Mouse (Mus musculus) yolk sac, embryonic 10.5 days (tissue): ENCODE data around the gene A030005L19Rik.
"Not testable (repeated sequence)": the region's sequence is repeated elsewhere in the genome, so short reads cannot be mapped to it uniquely, and the experiment has no call there.

Experiments used
- DNase-seq: peaks from one replicate; pipeline ENCODE4 v3.0.0-alpha.2; 2017; ENCODE audit warnings: low spot score

Gene A030005L19Rik

GRCm38 (mm10) chr1:82913025-82913424 is at the start of gene A030005L19Rik:
A030005L19Rik (plus strand) TSS chr1:82913325.
- no peak for DNase-seq

DNA sequence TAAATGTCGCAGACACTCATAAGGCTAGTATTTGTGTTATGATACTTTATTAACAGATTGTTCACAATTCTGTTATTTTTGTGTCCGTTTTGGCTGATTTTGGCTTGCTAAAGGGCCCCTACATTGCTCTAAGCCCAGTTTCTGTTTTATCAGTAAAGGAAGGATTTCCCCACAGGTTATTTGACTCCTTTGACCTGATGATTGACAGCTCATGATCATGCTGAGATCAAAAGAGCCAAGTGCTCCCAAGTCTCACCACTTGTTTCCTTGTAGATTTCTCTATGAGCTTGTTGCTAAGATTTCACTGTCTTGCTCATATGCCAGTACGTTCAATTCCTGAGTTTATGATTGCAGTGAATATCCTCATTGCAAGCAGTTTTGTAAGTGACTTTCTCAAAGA is 42.9 kb upstream of the A030005L19Rik start:
- no peak for DNase-seq

- no peak for DNase-seq
Measured at GRCm38 (mm10) chr1:82879172-82879571, 34.0 kb upstream of the A030005L19Rik start.

DNA sequence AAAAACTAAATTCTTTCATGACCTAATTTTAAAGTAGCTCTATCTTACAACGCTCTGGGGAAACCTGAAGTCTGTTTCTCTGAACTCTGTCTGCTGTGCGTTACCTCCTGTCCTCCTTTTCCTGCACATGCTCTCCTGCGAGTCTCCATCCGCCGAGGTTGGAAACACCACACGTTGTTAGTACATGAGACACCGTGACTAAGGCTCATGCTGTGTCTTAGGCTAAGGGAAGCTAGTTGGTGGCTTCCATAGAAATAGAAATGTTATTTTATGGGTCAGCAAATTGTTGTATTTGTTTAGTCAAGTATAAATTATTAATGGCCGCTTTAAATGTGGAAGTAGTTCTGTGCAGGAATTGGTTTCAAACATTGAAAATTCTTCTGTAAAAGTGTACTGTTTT is 32.9 kb upstream of the A030005L19Rik start:
- no peak for DNase-seq

DNA sequence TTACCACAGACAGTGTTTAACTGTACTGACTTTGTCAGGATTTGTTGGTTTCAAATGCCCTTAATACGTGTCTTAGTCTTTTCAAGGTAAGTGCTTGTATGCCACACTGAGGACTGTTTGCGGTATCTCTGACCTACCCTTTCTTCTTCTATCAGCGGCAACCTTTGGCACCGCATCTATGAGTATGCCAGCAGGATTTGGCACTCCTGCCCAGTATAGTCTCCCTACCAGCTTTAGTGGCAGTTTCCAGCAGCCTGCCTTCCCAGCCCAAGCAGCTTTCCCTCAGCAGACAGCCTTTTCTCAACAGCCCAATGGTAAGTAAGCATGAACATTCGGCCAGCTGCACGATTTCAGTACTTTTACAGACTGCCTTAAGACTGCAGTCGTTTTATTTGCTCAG is 19.9 kb upstream of the A030005L19Rik start:
- DNase-seq, result no peak

DNA sequence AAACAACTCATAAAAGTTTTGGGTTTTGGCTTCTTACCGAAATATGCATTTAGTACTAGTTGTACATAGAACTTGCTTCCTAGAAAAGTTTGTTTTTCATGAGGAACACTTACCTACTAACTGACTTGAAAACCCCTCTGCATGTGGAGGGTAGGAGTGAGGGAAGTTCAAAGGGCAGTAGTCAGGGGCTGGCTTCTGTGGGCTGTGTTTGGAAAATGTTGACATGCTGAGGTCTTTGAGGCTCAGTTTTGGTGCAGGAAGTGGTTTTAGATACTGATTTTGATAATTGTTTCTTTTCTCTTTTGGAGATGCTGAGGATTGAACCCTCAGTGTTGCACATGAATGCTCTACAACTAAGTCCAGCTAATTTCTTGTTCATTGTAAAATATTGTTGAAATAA is 12.6 kb upstream of the A030005L19Rik start:
- DNase-seq, result peak; percentile 19

- DNase-seq, result no peak
Measured at GRCm38 (mm10) chr1:82901201-82901600, 11.9 kb upstream of the A030005L19Rik start.

- no peak for DNase-seq
Measured at GRCm38 (mm10) chr1:82905886-82906285, 7.2 kb upstream of the A030005L19Rik start.

DNA sequence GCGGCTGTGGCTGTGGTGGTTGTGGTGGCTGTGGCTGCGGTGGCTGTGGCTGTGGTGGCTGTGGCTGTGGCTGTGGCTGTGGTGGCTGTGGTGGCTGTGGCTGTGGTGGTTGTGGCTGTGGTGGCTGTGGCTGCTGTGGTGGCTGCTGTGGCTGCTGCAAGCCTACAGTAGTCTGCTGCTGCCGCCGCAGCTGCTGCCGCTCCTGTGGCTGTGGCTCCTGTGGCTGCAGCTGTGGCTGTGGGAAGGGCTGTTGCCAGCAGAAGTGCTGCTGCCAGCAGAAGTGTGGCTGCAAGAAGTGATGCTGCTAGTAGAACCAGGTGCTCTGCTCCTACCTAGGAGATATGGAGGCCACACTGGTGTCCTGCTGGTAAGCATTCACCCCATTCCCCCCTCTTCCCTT is 309 bp downstream of the A030005L19Rik start:
- DNase-seq, result not testable (repeated sequence)

DNA sequence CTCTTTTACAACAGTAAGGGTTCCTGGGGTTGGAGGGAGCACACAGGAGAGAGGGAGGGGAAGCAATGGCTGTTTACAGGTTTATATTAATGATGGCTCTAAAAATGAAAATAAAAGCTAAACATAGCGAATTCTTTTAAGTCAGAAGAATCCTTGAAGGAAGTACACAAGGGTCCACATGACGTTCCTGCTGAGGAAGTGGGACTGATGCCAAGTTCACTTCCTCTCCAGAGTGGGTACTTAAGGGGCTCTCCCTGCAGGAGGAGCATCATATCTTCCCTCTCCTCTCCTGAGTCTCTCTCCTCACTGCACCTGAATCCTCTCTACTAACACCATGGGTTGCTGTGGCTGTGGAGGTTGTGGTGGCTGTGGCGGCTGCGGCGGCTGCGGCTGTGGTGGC is 11.5 kb downstream of the A030005L19Rik start, which contains the start of gene A030014E15Rik:
Gene A030014E15Rik, plus strand, starts transcription at position 268 of the 400 bp plus-strand sequence.
- no peak for DNase-seq

GRCm38 (mm10) chr1:82930558-82930957 is 17.4 kb downstream of the A030005L19Rik start:
- not testable (repeated sequence) for DNase-seq

GRCm38 (mm10) chr1:82931326-82931725 is 18.2 kb downstream of the A030005L19Rik start, which contains the start of gene Gm6217:
Gm6217 (minus strand) TSS chr1:82931399.
- DNase-seq, result not testable (repeated sequence)

DNA sequence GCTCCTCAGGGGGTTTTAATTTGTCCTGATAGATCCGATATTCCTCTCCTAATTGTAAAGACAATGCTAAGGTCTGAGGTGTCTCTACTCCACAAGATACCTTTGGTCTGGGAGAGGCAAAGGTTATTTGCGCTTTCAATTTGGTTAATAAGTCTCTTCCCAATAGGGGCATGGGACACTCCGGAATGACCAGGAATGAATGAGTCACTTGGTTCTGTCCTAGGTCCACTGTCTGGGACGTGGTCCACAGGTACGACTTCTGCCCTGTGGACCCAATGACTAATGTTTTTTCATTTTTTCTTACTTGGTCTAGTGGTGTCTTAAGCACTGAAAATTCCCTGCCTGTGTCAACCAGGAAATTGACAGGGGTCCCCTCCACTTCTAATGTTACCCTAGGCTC is 25.5 kb downstream of the A030005L19Rik start:
- no peak for DNase-seq

- DNase-seq, result not testable (repeated sequence)
Measured at GRCm38 (mm10) chr1:82942505-82942904, 29.4 kb downstream of the A030005L19Rik start.

- DNase-seq, result not testable (repeated sequence)
Measured at GRCm38 (mm10) chr1:82943295-82943694, 30.2 kb downstream of the A030005L19Rik start, which contains the start of gene A030003K21Rik. A030003K21Rik (minus strand) TSS chr1:82943388.

DNA sequence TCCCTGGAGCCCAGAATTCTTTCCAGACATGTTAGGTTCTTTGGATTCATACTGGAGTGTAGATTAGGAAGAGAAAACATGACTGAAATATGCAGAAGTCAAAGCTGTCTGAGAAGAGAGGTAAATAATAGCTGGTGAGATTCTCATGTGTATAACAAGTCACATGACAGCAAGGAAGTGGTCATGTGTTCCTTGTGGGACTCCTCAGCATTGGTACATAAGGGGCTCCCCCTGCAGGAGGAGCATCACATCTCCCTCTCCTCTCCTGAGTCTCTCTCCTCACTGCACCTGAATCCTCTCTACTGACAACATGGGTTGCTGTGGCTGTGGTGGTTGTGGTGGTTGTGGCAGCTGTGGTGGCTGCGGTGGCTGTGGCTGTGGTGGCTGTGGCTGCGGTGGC is 32.9 kb downstream of the A030005L19Rik start:
- DNase-seq, result not testable (repeated sequence)

GRCm38 (mm10) chr1:82948601-82949000 is 35.5 kb downstream of the A030005L19Rik start:
- DNase-seq, result no peak

DNA sequence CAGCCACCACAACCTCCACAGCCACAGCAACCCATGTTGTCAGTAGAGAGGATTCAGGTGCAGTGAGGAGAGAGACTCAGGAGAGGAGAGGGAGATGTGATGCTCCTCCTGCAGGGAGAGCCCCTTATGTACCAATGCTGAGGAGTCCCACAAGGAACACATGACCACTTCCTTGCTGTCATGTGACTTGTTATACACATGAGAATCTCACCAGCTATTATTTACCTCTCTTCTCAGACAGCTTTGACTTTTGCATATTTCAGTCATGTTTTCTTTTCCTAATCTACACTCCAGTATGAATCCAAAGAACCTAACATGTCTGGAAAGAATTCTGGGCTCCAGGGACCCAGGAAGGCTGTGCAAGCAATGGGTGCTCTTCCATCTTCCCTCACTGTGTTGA is 42.8 kb downstream of the A030005L19Rik start, which contains the start of gene Gm7544:
Gene Gm7544, minus strand, starts transcription at position 101 of the 400 bp plus-strand sequence.
- not testable (repeated sequence) for DNase-seq

DNA sequence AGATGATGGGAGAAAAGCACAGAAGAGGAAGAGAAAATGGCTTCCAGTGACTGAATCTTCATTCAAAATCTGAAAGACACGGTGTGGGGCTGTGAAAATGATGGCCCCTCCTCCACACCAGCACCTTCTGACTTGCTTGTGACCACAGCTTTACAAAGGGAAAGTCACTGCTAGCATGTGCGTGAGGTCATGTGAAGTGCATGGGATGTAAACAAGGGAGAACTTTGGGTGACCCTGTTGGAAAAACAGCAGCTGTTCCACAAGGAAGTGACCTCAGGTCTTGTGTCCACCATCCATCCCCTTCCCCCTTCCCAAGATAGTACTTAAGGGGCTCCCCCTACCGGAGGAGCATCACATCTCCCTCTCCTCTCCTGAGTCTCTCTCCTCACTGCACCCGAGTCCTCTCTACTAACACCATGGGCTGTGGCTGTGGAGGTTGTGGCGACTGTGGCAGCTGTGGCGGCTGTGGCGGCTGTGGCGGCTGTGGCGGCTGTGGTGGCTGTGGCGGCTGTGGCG is 46.8 kb downstream of the A030005L19Rik start, which contains the start of gene Gm47955:
Gene Gm47955, plus strand, starts transcription at position 417 of the 516 bp plus-strand sequence.
- no peak for DNase-seq
